Mouse (Mus musculus) ES-CJ7 (cell line): ENCODE measurements around the gene Gas7.

Experiments used
- DNase-seq: peaks from one replicate; pipeline ENCODE4 v3.0.0; 2011; ENCODE audit warnings: low read depth, low spot score

The Gas7 gene

DNA sequence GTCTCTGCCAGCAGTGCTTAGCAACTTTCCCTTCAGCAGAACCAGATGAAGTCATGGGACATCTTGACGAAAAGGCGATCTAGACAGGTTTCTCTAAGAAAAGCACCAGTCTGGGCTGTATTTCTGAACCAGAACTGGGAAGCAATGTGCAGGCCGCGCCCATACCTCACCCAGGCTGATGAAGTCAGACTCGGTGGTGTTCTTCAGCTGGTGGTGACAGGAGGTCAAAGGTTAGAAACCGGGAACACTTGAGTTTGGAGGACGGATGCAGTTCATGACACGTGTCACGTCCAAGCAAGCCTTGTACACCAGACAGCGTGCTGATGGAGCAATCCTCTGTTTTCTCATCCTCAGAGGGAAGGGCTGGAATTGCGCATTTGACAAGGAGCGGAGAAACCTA lies 32.9 kb downstream of the Gas7 start:
- no peak for DNase-seq

DNA sequence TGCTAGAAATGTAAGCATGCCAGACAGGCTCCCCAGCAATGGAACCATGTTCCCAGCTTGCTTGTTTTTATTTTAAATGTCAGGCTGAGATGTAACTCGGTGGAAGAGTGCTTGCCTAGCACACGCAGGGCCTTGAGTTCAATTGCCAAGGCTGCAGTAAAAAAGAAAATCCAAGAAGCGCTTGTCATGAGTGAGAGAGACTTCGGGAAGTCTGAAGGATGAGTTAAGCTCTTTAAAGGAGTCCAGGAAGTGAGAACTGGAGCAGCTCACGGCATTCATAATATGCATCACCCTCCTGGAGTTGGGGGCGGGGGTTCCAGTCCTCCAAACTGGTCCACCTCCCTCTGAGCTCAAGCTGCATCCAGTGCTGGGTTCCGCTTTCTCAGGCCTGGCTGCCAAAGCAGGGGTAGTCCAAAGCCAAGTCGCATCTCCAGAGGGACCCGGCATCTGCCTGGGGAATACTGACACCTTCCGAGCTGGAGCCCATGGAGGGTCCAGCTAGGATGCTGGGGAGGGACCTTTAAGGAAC lies 34.5 kb downstream of the Gas7 start:
- no peak for DNase-seq

DNA sequence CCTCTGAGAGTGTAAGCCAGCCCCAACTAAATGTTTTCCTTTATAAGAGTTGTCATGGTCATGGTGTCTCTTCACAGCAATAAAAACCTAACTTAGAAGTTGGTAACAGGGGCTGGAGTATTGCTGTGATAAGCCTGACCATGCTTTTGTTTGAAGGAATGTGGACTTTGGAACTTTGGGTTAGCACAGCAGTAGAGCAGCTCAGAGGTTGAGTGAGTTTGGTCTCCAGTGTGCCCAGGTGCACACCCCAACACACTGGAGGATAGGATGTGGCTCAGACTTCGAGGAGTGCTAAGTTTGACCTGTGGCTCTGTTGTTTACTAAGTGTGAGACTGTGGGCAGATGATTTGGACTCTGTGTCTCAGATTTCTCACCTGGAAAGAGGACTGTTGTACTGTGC lies 41.6 kb downstream of the Gas7 start:
- DNase-seq: no peak

DNA sequence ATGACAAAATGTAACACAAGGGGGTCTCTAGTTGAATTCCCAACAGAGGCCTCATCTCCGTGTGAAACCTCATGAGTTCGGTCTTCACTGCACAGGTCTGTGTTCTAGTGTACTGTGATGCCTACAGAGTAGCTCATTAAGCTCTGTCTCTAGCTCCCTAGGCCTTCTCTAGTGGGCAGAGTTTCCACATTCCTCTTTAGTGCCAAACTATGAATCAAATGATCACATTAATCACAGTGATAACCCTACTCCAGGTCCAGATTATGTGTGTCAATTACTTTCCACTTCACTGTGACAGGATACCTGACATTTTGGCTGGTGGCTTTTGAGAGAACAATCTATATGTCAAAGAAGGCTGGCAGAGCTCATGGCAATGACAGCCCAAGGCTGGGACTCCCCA lies 44.9 kb downstream of the Gas7 start:
- no peak for DNase-seq

DNA sequence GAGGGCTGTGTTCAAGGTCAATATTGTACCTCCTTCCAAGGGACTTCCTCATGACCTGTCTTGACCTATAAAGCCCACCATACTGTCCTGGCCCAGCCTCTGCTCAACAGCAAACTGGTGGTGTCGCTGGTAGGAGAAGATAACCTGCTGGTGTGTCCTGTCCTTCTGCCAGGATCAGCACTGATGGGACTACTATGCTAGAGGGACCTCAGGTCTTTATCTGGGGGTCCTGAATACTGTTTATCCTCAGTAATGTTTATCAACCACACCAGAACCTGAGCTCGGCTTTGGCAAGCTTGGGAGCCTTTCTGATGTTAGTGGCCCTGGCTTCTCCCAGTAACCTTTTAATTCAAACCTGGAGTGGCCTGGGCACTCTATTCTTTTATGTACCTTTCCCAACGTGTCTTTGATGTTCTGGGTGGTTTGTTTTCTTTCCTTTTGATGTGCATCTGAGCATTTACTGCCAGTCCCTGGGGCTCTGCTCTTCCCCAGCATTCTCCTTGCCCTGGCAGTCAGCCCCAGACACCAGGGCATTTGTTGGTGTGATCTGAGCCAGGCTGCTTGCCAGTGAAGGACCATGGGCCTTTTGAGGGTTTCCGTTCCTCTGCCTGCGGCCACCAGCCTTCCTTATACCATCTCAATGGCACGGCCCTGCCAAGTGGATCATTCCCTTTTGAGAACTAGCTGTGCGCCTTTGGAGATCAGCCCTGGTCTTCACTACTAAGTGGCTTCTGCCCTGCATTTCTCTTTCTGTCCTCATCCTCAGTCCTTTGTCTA lies 46.4 kb downstream of the Gas7 start:
- no peak for DNase-seq

DNA sequence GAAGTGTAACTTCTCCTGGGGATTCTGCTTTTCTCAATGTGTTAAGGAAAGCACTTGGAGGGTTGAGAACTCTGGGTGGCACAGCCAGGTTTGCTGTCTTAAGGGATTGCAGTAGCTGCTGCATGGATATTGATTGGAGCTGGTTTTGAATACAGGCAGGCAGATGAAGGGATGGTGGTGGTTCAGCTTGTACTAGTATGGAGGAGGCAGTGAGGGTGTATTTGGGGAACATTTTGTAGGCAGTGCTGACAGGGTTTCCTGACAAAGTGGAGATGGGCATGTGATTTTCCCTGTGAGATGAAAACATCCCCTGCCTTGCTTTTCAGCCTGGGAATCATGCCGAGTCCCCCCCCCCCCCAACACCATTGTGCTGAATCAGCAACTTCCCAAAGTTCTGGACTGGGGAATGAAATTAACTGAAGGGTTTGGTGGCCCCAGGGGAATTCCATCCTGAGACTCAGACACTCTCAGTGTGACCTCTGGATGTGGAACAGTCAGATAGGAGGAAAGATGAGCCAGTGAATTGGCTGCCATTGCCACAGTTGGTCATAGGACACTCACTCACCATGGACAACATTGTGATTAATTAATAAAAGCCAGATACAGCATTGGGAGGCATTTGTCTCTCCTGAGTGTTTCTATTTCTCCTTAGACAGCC lies 54.1 kb downstream of the Gas7 start:
- no peak for DNase-seq

DNA sequence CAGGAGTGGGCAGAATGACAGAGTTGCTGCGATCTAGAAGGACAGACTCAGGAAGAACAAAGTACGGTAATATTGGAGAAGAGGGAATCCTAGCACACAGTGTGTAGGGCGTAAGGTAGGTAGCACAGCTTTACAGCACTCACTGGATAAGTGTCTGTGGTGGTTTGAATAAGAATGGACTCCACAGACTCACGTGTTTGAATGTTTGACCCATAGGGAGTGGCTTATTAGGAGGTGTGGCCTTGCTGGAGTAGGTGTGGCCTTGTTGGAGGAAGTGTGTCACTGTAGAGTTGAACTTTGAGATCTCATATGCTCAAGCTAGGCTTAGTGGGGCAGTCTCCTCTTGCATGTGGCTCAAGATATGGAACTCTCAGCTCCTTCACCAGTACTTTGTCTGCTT lies 55.6 kb downstream of the Gas7 start:
- DNase-seq: peak; percentile 30

DNA sequence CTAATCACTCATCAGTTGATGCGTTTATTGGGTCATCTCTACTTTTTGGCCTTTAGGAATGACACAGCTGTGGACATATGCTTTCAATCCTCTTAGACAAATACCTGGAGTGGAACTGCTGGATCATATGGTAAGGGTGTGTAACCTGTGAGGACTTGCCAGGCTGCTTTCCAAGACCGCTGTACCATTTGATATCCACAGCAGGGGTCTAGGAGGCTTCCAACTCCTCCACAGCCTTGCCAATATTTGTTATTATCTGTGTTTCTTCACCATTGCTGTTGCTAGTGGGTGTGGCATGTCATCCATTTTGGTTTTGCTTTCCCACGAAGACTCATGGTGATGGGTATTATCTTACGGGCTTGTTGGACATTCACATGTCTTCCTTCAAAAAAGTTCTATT lies 57.8 kb downstream of the Gas7 start:
- DNase-seq: no peak

DNA sequence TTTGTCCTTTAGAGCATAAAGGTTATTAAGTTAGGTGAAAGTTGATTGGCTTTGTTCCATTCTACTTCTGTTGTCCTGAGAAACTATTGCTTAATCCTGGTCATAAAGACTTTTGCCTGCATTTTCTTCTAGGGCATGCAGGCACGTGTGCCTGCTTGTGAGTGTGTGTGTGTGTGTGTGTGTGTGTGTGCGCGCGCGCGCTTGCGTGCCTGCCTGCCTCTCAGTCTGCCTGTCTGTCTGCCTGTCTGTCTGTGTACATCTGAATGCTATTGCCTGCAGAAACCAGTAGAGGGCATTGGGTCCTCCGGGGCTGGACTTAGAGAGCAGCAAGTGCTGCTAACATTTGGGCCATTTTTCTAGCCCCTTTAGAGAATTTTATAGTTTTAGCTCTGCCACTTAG lies 59.2 kb downstream of the Gas7 start:
- DNase-seq: peak; percentile 74

DNA sequence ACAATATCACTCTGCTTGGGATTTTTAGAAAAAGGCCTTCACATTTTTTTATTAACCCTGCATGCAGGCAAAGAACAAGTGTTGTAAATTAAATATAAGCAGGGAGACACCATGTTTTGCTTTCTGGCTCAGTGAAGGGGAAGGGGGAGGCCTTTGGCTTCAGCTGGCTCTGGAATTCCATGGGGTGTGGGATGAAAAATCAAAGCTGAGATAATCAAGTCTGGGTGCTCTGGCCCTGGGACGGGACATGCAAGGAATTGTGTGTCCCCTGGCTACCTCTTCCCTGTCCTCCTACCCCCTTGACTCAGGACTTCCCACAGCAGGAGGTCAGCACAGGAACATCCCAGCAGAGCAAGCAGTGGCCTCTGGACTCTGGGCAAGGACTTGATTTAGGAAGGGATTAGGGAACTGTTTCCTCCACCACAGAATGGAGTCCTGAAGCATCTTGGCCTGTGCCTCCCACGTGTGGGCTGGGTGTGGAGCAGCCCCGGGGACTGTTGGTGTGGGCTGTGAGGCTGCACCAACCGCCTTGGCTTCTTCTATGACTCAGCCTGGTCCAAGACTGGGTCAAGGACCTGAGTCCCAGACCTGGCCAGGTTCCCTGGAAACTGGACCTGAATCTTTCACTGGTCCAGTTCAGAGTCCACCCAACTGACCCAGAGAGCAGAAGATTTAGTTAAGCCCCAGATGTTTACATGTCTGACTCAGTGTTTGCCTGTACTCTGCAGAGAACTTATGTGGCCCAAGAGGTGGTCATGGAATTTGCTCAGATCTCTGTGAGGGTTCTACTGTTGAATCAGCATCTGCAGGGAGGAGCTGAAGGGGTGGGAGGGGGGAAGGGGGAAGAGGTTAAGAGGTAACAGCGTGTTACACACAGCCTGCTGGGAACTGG lies 60.0 kb downstream of the Gas7 start:
- DNase-seq: no peak

DNA sequence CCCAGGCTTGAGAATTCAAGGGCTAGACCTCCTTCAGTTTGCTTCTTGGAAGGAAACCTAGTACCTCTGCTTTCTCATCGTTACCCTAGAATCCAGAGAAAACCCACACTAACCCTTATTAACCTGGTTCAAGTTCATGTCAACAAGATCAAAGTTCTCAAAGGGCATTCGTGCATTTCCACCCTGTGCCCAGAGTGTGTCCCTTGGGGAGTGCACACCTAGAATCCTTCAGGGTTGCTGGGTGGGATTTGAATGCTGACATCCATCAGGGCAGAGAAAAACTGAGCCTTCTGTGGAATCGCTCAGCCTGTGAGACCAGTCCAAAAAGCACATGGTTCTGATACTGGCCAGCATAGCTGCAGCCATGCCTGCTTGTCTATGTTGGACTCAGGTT lies 60.7 kb downstream of the Gas7 start:
- DNase-seq: no peak

DNA sequence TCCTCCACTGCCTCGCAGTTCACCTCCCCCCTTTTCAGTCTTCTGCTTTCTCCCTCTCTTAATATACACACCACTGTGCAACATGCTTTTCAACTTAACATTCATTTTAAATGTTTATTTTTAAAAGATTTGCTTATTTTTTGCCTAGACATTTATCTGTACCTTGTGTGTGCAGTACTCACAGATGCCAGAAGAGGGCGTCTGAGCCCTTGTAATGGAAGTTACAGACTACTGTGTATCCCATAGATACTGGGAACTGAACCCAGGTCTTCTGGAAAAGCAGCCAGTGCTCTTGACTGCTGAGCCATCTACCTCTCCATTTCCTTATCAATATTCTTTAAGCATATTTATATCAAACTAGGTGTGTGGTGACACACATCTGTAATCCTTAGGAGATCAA lies 62.5 kb downstream of the Gas7 start:
- DNase-seq: peak; percentile 41

DNA sequence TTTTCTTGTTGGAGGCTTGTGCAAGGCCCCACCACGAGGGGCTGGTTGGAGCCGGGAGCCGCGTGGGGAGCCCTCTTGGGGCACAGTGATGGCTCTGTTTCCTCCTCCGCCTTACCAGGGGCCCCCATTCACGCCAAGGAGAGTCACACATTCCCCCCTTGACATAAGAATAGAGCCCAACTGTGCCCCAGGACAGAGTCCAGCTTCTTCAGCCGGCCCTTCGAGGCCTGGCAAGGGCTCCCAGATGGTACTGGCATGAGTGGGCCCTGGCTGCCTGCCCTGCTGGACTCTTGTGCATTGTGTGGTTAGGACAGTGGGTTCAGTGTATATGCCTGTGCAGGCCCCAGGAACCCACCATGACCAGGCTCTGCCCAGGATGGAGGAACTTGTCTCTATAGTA lies 63.7 kb downstream of the Gas7 start:
- DNase-seq: no peak

DNA sequence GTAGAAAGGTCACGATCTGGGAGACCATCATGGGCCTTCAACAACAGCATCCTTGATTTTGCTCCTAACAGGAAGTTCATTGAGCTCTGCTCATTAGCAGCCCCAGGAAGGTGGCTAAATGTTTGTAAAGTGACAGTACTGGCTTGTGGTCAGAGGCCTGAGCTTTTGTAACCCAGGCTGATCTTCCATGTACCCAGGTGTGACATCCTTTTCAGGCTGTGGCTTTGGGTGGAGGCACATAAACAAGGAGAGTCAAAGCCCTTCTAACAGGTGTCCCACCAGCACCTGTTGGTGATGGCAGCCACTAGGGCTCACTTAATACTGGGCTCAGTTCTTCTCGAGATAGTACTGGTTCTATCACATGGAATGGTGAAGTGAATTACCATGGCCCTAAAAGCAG lies 67.4 kb downstream of the Gas7 start:
- no peak for DNase-seq

DNA sequence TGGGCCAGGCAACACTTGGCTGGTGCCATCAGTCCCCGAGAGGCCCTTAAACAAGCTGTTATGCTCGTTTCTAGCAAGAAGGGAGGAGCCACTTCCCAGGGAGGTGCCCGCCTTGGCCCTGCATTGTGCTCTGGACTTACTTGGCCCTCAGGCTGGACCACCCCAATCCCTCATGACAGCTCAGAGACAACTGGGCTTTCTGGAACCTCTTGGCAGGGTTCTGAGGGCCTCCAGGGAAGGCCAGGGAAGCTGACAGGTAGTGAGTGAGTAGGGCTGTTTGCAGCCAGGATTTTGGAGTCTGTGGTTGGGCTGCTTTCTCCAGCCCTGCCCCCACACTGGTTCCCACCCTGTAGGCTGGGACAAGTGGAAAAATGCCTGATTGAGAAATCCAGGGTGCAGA lies 68.6 kb downstream of the Gas7 start:
- DNase-seq: no peak

DNA sequence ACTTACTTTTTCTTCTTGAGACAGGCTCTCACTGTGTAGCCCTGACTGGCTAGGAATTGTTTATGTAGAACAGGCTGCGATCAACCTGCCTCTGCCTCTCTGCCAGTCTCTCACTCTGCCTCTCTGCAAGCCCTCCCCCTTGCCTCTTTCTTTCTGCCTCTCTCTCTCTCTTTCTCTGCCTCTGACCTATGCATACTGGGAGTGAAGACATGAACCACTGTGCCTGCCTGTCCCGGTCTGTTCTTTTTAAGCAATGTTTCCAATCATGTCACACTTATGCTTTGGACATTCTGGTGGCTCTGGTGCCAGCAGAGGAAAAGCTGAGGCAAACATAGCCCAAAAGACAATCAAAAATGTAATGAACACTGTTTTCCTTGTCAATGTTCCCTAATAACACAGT lies 69.5 kb downstream of the Gas7 start:
- no peak for DNase-seq

DNA sequence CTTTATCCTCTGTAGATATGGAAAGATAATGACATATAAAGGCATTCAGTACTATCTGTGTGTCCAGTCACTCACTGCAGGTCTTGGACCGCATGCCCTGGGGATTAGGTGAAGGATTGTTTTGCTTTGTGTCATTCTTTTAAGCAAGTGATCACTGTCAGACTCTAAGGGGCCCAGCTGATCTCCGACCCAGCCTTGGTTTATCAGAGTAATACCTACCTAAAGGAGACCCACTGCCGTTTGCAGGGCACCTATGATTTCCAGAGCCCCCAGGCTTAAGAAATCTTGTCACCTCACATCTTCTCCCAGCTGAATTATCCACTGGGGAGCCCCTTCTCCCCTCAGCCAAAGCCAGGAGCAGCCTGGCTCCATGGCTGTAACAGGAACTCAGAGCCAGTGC lies 70.6 kb downstream of the Gas7 start:
- DNase-seq: no peak

DNA sequence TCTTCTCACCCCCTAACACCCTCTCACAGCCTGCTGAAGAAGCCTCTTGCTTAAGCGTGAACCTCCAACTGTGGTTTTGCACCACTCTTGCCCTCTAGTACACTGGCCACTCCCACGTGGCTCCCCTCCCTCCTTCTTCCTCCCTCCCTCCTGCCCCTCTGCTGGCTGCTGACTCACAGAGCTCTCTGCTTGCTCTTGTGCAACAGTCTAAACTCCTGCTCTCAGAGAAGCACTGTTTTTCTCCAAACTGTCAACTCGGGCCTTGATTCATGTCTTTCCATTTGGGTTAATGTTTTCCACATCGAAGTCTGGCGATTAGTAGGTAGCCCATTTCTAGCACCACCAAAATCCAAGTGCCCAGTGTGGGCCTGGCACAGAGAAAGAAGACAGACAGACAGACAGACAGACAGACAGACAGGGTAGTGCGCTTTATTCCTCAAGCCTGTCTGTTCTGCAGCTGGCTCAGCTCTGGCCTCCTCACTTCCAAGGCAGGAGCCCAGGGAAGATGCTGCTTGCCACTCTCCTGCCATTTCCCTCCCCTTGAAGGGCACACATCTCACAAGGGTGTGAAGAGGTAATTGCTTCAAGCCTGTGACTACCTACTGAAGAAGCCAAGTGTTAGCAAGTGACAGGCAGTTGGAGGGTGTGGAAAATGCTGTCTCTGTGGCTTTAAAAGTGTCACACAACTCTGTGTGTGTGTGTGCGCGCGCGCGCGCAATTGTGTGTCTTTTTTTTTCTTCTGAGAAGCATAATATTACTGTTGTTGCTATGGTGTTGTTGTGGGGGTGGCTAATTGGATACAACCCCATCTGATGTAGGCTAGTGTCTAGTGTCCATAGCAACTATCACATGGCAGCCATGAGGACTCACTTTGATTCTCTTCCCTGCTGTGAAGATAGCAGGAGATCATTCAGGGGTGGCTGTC lies 71.6 kb downstream of the Gas7 start:
- DNase-seq: no peak

DNA sequence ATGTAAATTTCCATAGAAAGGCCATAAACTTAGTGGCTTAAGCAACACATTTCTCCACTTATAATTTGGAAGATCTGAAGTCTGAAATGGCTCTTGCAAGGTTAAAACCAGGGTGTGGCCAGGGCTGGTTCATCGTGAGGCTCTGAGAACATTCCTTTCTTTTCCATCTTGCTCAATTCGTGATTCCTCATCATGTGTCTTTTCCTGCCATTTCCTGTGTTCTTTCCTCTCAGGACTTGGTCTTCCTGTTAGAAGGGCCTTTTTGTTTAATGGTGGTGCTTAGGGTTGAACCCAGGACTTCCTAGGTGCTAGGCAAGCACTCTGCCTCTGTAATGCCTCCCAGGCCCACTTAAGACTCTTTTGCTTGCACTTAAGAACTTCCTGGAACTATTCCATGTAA lies 76.0 kb downstream of the Gas7 start:
- no peak for DNase-seq

DNA sequence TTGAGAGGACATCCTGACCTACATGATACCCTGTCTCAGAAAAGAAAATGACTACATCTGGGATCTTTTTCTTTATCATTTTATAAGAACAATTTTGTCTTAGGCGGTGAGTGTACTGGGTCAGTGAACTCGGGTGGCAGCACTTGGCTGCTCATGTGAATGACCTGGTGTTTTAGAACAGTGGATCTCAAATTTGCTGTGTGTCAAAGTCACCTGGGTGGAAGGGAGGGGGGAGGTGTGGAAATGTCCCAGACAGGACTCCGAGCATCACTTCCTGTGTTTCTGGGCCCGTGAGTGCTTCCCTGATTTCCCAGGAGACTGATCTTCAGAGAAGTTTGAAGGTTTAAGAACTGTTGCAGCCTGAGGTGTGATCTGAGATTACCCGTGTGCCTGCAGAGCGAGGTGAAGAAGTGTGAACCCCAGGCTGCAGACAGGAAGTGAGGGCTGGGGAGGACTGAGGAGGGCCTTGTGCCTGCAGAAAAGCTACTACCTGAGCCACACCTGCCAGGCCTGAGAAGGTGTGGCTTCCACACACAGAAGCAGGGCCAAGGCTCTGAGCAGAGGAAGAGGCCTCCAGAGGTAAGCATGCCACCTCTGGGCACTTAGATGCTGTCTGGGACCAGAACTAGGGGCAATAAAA lies 76.8 kb downstream of the Gas7 start:
- no peak for DNase-seq

DNA sequence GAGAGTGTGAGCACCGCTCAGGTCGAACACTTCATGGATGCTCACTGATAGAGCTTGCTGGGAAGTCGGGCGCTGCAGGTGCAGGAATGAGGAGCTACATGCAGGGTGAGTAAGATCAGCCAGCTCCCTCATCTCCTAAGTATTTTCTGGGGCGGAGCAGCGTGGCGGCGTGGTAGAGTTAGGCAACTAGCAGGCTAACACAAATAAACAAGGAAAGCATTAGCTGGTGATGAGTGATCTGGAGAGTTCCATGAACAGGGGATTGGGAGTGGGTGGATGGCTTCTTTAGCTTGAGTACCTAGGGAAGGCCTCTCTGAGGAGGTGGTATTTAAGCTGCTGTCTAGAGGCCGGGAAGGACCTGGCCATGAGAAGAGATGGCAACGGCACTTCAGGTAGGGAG lies 77.5 kb downstream of the Gas7 start:
- DNase-seq: no peak
